ENCODE assay signal across 8 mouse cellular contexts in the genomic region with DNA sequence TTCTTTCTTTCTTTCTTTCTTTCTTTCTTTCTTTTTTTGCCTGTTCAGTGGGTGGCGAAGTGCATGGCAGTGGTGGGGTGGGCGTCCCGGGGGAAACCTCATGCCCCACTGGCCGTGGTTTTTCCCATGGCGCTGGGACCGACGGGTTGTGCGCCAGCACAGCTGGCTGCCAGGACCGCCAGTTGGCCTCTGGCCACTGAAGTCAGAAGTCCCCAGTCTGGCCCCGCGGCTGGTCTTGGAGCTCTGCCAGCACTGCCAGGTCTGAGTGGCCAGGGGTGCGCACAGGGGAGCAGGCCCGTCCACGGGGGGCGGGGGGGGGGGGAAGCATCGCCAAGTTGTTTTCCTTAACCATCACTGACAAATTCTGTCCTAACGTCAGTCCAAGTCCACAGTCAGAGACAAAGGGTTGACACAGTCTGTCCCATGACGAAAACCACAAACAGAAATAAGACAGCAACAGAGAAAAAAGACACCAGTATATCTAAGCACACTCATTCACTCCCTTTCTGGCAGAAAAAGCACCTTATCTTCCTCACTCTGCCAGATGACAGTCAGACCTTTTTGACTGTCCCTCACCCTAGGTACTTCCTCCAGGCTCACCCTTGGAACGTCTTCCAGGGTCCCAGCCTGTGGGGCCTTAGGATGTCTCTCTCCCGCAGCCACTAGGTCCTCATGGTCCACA.
DNase-seq lines count a peak whose midpoint lies in the region; ATAC-seq lines count a peak whose summit lies in the region.

No protein-coding gene starts in this region.

- peak; percentile 68; the same call in 1 of the 2 replicates for ATAC-seq in stomach, embryonic 16.5 days (ENCODE audit: insufficient read depth, low FRiP score)

- intact Hi-C loops in heart, postnatal 10 days (cut with DNase I) = no loop called here

- peak; percentile 15 to 22 for DNase-seq in B cell, adult 2 months
- peak; percentile 17 for DNase-seq in T-cell, adult 2 months (ENCODE audit: low spot score)
- DNase-seq in fibroblast of lung, adult 2 months (ENCODE audit: low read depth) = peak; percentile 36
- DNase-seq in heart, postnatal 10 days = peak; percentile 79 to 85
- DNase-seq in kidney, postnatal 36 days = peak; percentile 75 to 90
- DNase-seq in c-Kit-positive CD71-positive TER-119-positive erythroid progenitor cells, embryonic 14.5 days (ENCODE audit: low spot score) = no peak

- peak overlapping the region; percentile 63 for H3K9ac ChIP-seq in stomach, embryonic 16.5 days (ENCODE audit: low read length)

- H3K4me3 ChIP-seq in megakaryocyte, embryonic 14.5 days (replicated peaks) = peak overlapping the region; percentile 84
- H3K4me3 ChIP-seq in stomach, embryonic 16.5 days (replicated peaks; ENCODE audit: low read length) = peak overlapping the region; percentile 49

- no peak overlapping the region for H3K27ac ChIP-seq in stomach, embryonic 16.5 days (ENCODE audit: low read length)

- 50% methylated on average over 20 of the region's 20 CpGs for WGBS in stomach, embryonic 16.5 days

- H3K9me3 ChIP-seq in megakaryocyte, embryonic 14.5 days = peaks cover 6% of the 10 kb centered on the region; the same call in 1 of the 2 replicates
- 0 out of 2 replicates have a peak, but pooled peaks cover 3% of the 10 kb centered on the region for H3K9me3 ChIP-seq in stomach, embryonic 16.5 days (replicated peaks; ENCODE audit: control insufficient read depth, low read length)

- no peaks in the 10 kb centered on the region for H3K36me3 ChIP-seq in megakaryocyte, embryonic 14.5 days (replicated peaks; ENCODE audit: low read length)
- H3K36me3 ChIP-seq in stomach, embryonic 16.5 days (ENCODE audit: control insufficient read depth, insufficient read depth, low read length) = no peaks in the 10 kb centered on the region

- peak overlapping the region; percentile 69 for H3K4me2 ChIP-seq in stomach, embryonic 16.5 days (ENCODE audit: low read depth, low read length)

- H3K27me3 ChIP-seq in megakaryocyte, embryonic 14.5 days (replicated peaks) = no peaks in the 10 kb centered on the region
- H3K27me3 ChIP-seq in stomach, embryonic 16.5 days (ENCODE audit: control insufficient read depth, insufficient read depth, low read length) = no peaks in the 10 kb centered on the region

- H3K4me1 ChIP-seq in megakaryocyte, embryonic 14.5 days = peaks cover 4% of the 10 kb centered on the region; the same call in 1 of the 2 replicates
- no peaks in the 10 kb centered on the region for H3K4me1 ChIP-seq in stomach, embryonic 16.5 days (ENCODE audit: control insufficient read depth, insufficient read depth, low read length)
